Comparison of ENCODE assay signal across 8 mouse cellular contexts in the genomic region with DNA sequence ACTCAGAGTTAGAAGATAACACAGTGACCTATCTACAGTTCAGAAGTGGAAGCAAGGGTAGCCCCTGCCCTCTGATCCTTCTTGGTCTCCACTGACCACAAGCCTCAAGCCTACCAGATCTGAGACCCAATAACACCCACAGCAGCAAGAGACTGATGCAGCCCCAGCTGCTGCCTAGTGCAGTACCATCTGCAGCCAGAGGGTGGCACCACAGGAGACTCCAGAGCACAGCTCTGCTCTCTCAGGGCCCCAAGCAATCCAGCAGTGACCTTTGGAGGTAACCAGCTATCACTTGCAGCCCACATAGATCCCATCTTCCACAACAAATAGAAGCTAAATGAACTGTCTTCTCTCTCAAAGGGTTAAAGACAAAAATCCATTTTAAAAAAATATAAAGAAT. TPM values are rescaled to one million over a fixed set of nuclear protein-coding genes. Genes with fewer than 3 reads are reported as not detected.
DNase-seq lines count a peak whose midpoint lies in the region; ATAC-seq and TF ChIP-seq lines count a peak whose summit lies in the region.
"Had no signal": no experiment of that assay in that cellular context is flagged by ENCODE, and none has a peak within 500 bp of the region (broad histone marks: within the 10 kb centered on the region; RNA-seq: fewer than 3 reads in every experiment).

No protein-coding gene starts in this region.

- no peak overlapping the region for H3K4me2 ChIP-seq in hindbrain, postnatal 0 days (ENCODE audit: low read depth, low read length)
- no peak overlapping the region for H3K4me2 ChIP-seq in midbrain, embryonic 16.5 days (ENCODE audit: low read length)

- H3K4me3 ChIP-seq in cerebellum, adult 2 months (replicated peaks; ENCODE audit: insufficient read depth, low read depth, low read length): no peak overlapping the region
- no peak overlapping the region for H3K4me3 ChIP-seq in hindbrain, postnatal 0 days (ENCODE audit: low read length)
- no peak overlapping the region for H3K4me3 ChIP-seq in midbrain, embryonic 16.5 days (ENCODE audit: low read depth, low read length)
- H3K4me3 ChIP-seq: myocyte had no signal

- intact Hi-C loops in left cerebral cortex, postnatal 10 days (cut with DNase I): no loop called here

- H3K27me3 ChIP-seq in cerebellum, adult 2 months (ENCODE audit: control insufficient read depth, insufficient read depth, low read length): no peaks in the 10 kb centered on the region
- H3K27me3 ChIP-seq in hindbrain, postnatal 0 days (ENCODE audit: insufficient read depth, low read length): no peaks in the 10 kb centered on the region
- no peaks in the 10 kb centered on the region for H3K27me3 ChIP-seq in midbrain, embryonic 16.5 days (ENCODE audit: control insufficient read depth, insufficient read depth, low read depth, low read length)

- ATAC-seq in hindbrain, postnatal 0 days: peak; percentile 68
- ATAC-seq in midbrain, embryonic 16.5 days: peak; percentile 50

- H3K9me3 ChIP-seq in hindbrain, postnatal 0 days (ENCODE audit: low read length): no peaks in the 10 kb centered on the region
- no peaks in the 10 kb centered on the region for H3K9me3 ChIP-seq in midbrain, embryonic 16.5 days (replicated peaks; ENCODE audit: control insufficient read depth, low read length, poor library complexity, severe bottlenecking)

- no peak for TF ChIP-seq POLR2A in cerebellum, adult 2 months (IDR thresholded peaks at IDR 0.05; ENCODE audit: borderline replicate concordance, insufficient read depth, low read length)

- no peak overlapping the region for H3K9ac ChIP-seq in hindbrain, postnatal 0 days (replicated peaks; ENCODE audit: low read length)
- H3K9ac ChIP-seq in midbrain, embryonic 16.5 days (ENCODE audit: low read depth, low read length): no peak overlapping the region

- no peak overlapping the region for H3K27ac ChIP-seq in cerebellum, adult 2 months (ENCODE audit: insufficient read depth, low read length)
- H3K27ac ChIP-seq in hindbrain, postnatal 0 days: 0 out of 2 replicates have a peak overlapping the region, but pooled peaks have one; percentile 48
- no peak overlapping the region for H3K27ac ChIP-seq in midbrain, embryonic 16.5 days (ENCODE audit: low read length)

- peaks cover 33% of the 10 kb centered on the region for H3K36me3 ChIP-seq in hindbrain, postnatal 0 days (ENCODE audit: insufficient read depth, low read length)
- peaks cover 17% of the 10 kb centered on the region for H3K36me3 ChIP-seq in midbrain, embryonic 16.5 days (ENCODE audit: control insufficient read depth, insufficient read depth, low read length)

- peak; percentile 95 for TF ChIP-seq CTCF in cerebellum, adult 2 months (IDR thresholded peaks at IDR 0.05; ENCODE audit: borderline replicate concordance, insufficient read depth, low read depth, low read length)
- TF ChIP-seq CTCF in hindbrain, postnatal 0 days (IDR thresholded peaks at IDR 0.05; ENCODE audit: low read depth): peak; percentile 93

- DNase-seq in WW6 (ENCODE audit: low read depth, low spot score): peak; percentile 39
- DNase-seq in cerebellum, adult 2 months: peak; percentile 73 to 83
- DNase-seq in frontal cortex, adult 2 months (ENCODE audit: extremely low spot score in 1 of 2, low spot score in 1 of 2): peak; percentile 56 to 89
- DNase-seq in hindbrain, postnatal 0 days (ENCODE audit: low spot score): peak; percentile 80
- peak; percentile 62 to 86 for DNase-seq in left cerebral cortex, postnatal 10 days (ENCODE audit: extremely low spot score in 1 of 2, low spot score in 2 of 2)
- DNase-seq in spleen, adult 18-20 months: peak; percentile 43 to 73

- peaks cover 34% of the 10 kb centered on the region for H3K4me1 ChIP-seq in cerebellum, adult 2 months (ENCODE audit: control insufficient read depth, insufficient read depth, low read length)
- no peaks in the 10 kb centered on the region; the same call in 1 of the 2 replicates for H3K4me1 ChIP-seq in hindbrain, postnatal 0 days (ENCODE audit: insufficient read depth, low read length)
- H3K4me1 ChIP-seq in midbrain, embryonic 16.5 days (ENCODE audit: control insufficient read depth, insufficient read depth, low read length): no peaks in the 10 kb centered on the region

RNA-seq across cellular contexts. Expression of gene Aqp12, which starts 8.3 kb away (rescaled TPM):
- not detected in 2 replicates for polyA plus RNA-seq in cerebellum, adult 2 months (2012; rRNA removed)
- not detected in 2 replicates for polyA plus RNA-seq in frontal cortex, adult 2 months (2012; rRNA removed)
- total RNA-seq in hindbrain, postnatal 0 days (2014; rRNA removed): not detected in 2 replicates
- polyA plus RNA-seq in hindbrain, postnatal 0 days (2015; fragmentation: Nextera tagmentation; extraction: Ambion mirVana): not detected in 2 replicates
- total RNA-seq in left cerebral cortex, postnatal 10 days (2021): not detected
- not detected in 2 replicates for polyA plus RNA-seq in midbrain, embryonic 16.5 days (2015; fragmentation: Nextera tagmentation; extraction: Ambion mirVana)
- polyA plus RNA-seq: myocyte had no signal
